Mouse (Mus musculus) lung, embryonic 16.5 days (tissue): ENCODE results near the gene Tmem86a. TPM values are rescaled to one million over a fixed set of nuclear protein-coding genes. Genes with fewer than 3 reads are reported as not detected.

Experiments
- ATAC-seq: fragments of 200-750 bp; cut with Nextera tagmentation; 2 replicates; pipeline ENCODE4 v1.8.0; 2017; ENCODE audit warnings: low read depth, mild to moderate bottlenecking, moderate library complexity
- H3K27ac ChIP-seq: fragments of 300-500 bp; sonication (generic); 2 replicates; pipeline ENCODE4 v1.5.1; 2014; ENCODE audit warnings: mild to moderate bottlenecking, control low read depth, low read length
- H3K27me3 ChIP-seq: fragments of 300-500 bp; sonication (generic); 2 replicates; pipeline ENCODE4 v1.6.1; 2014; ENCODE audit warnings: low read depth, low read length, mixed read lengths; ENCODE audit not compliant: control insufficient read depth, insufficient read depth
- H3K36me3 ChIP-seq: fragments of 300-500 bp; sonication (generic); 2 replicates; pipeline ENCODE4 v1.6.1; 2014; ENCODE audit warnings: low read length; ENCODE audit not compliant: control insufficient read depth, insufficient read depth
- H3K4me1 ChIP-seq: fragments of 300-500 bp; sonication (generic); replicated peaks from 2 replicates; pipeline ENCODE4 v1.6.1; 2014; ENCODE audit warnings: low read length, mixed read lengths; ENCODE audit not compliant: control insufficient read depth, insufficient read depth
- H3K4me2 ChIP-seq: fragments of 300-500 bp; sonication (generic); 2 replicates; pipeline ENCODE4 v1.6.1; 2014; ENCODE audit warnings: low read depth, low read length, control low read depth
- H3K4me3 ChIP-seq: fragments of 300-500 bp; sonication (generic); 2 replicates; pipeline ENCODE4 v1.5.1; 2014; ENCODE audit warnings: mild to moderate bottlenecking, low read length, control low read depth
- H3K9ac ChIP-seq: fragments of 300-500 bp; sonication (generic); 2 replicates; pipeline ENCODE4 v1.6.1; 2014; ENCODE audit warnings: low read length, control low read depth
- H3K9me3 ChIP-seq: fragments of 300-500 bp; sonication (generic); 2 replicates; pipeline ENCODE4 v1.6.1; 2016; ENCODE audit warnings: low read length; ENCODE audit not compliant: control insufficient read depth
- WGBS: fragments of 180-500 bp; shearing (Covaris S2); extraction: QIAGEN DNeasy Blood & Tissue Kit; methylation state at CpG from one replicate; pipeline ENCODE4 v1.1.7; 2014; 5-methylcytosine and 5-hydroxymethylcytosine counted together
- microRNA-seq: library from miRNA; unstranded; fragments of <30 nt; microRNA quantifications from one replicate; pipeline ENCODE4, GENCODE M21; 2016
- polyA plus RNA-seq: library from polyadenylated mRNA; unstranded; fragments of >200 nt; fragmentation: Nextera tagmentation; extraction: Ambion mirVana; gene quantifications from 2 replicates; pipeline ENCODE4 v1.2.1, GENCODE M21; 2015

Tmem86a gene
- polyA plus RNA-seq, 1 experiment from 2014 or later: 41.7 TPM

GRCm38 (mm10) chr7:47103671-47104414, 53.4 kb downstream of the Tmem86a start:
- peaks cover 5% of the 10 kb centered on the region; the same call in 1 of the 2 replicates for H3K4me1 ChIP-seq
- H3K9me3 ChIP-seq: no peaks in the 10 kb centered on the region
- H3K9ac ChIP-seq: no peak overlapping the region
- no peak overlapping the region for H3K4me3 ChIP-seq
- no peak overlapping the region for H3K27ac ChIP-seq
- no peaks in the 10 kb centered on the region for H3K27me3 ChIP-seq
- H3K4me2 ChIP-seq: no peak overlapping the region
- ATAC-seq: no peak
- 74% methylated on average over 1 of the region's 1 CpGs for WGBS
- no peaks in the 10 kb centered on the region for H3K36me3 ChIP-seq

Small RNA genes lying within 50 kb of the gene (microRNA-seq; reads per million reads assigned to microRNA genes)
- not detected for gene Mir7056

Other genes starting within 250 kb of the Tmem86a start
- 1,668 and 1,763 TPM in 2 replicates for gene Ldha, start 209.1 kb upstream of the Tmem86a start, polyA plus RNA-seq
- 0.14 and 0.67 TPM in 2 replicates for gene Ldhc, start 189.4 kb upstream of the Tmem86a start, polyA plus RNA-seq
- gene Tsg101, start 130.6 kb upstream of the Tmem86a start, polyA plus RNA-seq: 153 and 165 TPM in 2 replicates
- gene Uevld, start 92.1 kb upstream of the Tmem86a start, polyA plus RNA-seq: 15.0 and 16.6 TPM in 2 replicates
- gene Gm9999, start 67.0 kb upstream of the Tmem86a start, polyA plus RNA-seq: not detected in 2 replicates
- gene Spty2d1, start 42.2 kb upstream of the Tmem86a start, polyA plus RNA-seq: 23.9 and 24.0 TPM in 2 replicates
- gene Ptpn5, start 83.1 kb downstream of the Tmem86a start, polyA plus RNA-seq: 5.9 and 6.9 TPM in 2 replicates
- gene Mrgpra6, start 154.3 kb downstream of the Tmem86a start, polyA plus RNA-seq: not detected in 2 replicates
- 0.19 and 0.33 TPM in 2 replicates for gene Mrgpra9, start 202.2 kb downstream of the Tmem86a start, polyA plus RNA-seq